Mouse (Mus musculus) heart, adult 18-20 months (tissue): ENCODE measurements around the gene Tbc1d16. TPM values are rescaled to one million over a fixed set of nuclear protein-coding genes. Genes with fewer than 3 reads are reported as not detected.
A peak's percentile ranks its signal among the peaks of the same experiment; 100 is the strongest.

Experiments
- DNase-seq, 2 experiments: peaks; one replicate each; pipeline ENCODE4 v3.0.0; 2021 to 2022; ENCODE audit warnings: mixed read lengths in 1 of 2
- total RNA-seq, 2 experiments: library from RNA; stranded (reverse); gene quantifications; 2 replicates each; pipeline ENCODE4 v1.2.3; 2021

Gene Tbc1d16
- total RNA-seq, 2 experiments from 2014 or later: 54.9 to 56.9 TPM

DNA sequence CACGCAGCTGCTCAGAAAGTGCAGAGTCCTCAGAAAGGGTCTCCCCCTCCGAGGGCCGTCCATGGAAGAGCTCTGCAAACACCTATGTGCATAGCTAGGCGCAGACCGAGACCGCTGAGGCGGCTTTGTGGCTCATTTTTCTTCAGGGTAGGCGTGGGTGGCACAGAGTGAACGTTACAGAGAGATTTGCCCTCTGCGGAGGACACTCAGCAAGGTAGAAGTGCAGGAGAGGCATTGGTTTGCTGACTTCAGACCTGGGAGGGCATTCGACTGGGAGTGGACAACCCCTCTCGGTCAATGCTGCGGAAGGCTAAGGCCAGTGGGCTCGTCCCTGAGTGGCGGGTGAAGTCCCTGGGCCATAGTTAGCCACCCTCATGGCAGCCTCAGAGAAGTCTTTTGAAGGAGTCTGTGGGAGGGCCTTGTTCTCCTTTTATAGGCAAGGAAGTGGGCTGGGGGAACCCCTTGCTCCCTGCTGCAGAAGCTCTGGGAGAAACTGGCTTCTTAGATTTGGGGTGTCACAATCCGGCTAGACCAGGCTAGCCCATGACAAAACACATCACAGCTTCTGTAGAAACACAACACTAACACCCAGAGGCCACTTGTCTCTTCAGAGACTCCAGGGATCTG is 84.8 kb downstream of the Tbc1d16 start:
- no peak for DNase-seq

DNA sequence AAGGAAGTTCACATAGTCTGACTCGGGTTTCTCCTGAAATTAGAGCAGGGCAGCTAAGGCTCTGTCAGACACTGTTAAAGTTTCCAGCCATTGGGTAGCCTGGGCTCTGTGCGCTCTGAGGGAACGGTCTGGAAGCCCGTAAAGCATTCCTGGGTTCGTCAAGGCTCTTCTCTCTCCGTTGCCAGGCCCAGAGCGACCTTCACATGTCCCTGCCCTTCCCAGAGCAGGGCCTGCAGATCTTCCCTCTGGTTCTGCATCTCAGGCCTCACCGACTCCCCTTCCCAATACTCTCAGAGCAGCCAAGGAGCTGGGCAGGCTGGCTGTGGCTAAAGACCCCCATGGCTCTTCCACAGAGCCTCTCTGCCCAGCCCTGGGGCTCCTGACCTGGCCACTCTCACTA is 85.7 kb downstream of the Tbc1d16 start:
- no peak for DNase-seq

DNA sequence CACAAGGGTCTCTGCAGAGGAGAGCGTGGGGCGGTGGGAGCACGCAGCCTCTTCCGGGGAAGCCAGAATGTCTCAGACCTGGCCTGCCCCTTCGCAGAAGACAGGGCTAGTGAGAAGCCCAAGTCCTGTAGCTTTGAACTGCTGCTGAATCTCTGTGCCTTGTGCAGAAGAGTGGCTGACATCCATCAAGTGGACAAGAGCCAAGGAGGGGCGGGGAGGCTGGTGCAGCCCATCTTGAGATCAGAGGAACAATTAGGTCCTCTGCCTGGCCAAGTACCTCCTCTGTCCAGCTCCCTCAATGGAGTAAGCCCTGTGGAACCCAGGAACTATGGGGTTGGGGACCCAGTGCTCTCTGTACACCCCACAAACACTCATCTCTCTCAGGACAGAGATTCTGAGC is 89.3 kb downstream of the Tbc1d16 start:
- no peak for DNase-seq

DNA sequence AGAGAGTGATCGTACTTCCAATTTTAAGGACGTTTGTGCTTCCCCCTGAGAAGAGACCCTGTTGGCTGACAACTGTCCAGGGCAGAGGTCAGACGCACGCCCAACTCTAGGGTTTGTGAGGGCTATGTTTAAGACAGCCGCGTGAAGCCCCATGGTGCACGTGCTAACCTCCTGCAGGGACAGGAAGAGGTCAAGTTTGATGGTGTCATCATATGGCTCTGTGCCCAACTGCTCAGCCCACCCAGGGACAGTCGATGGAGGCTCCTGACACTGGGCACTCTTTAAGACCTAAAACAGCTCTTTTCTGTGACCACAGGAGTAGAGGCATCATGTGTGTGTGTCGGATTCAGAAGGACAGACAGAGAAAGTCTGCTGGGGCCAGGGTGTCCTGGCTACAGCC is 90.1 kb downstream of the Tbc1d16 start:
- DNase-seq: no peak

DNA sequence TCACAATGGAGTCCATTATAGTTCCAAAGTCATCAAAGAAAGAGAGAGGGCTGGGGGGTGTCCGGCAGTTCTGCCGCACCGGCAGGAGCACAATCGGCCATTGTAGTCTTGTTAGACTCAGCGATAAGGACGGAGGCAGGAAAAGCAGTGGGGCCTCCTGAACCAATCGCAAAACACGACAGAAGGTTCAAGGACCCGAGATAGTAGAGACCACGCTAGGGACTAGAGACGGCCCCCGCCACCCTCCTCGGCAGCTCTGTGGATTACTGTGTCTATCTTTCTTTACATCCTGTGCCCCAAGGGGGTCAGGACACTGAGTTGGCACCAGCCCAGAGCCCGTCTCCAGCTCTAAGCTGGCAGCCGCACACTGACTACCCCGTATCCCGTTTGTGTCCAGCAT is 93.7 kb downstream of the Tbc1d16 start:
- peak in 1 of 2 experiments; percentile 14 for DNase-seq

DNA sequence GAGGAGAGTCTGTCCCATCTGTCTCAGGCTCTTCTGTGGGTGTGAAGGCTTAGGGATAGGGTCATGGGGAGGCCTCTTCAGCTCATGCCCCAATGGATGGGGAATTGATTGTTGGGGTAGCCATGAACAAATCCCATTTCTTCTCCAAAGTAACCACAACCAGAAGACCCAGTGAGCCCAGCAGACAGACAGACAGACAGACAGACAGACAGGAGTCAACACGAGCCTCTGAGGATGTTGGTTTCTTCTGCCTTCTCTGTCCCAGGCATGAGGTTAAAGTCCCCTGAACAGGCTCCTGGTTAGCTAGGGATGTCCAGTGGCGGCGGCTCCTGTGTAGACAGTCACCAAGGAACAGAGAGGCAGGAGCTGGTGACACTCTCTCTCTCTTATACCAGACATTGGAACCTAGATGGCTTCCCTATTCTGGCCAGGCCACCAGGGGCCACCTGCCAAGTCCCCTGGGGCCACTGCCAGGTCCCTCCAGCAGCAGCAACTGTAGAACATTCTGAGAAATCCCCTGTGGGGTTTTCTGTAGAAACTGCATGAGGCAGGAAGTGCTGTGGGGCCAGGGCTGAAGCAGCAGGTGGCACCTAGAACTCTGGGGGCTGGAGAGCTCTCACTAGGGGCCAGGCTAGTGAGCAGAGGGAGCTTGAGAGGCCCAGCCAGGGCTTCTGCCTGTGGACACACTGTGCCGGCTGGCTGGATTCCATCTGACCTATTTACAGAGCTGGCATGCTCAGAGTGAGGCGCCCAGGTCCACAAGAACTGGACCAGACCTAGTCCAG is 94.7 kb downstream of the Tbc1d16 start:
- peak; percentile 78 to 82 for DNase-seq

DNA sequence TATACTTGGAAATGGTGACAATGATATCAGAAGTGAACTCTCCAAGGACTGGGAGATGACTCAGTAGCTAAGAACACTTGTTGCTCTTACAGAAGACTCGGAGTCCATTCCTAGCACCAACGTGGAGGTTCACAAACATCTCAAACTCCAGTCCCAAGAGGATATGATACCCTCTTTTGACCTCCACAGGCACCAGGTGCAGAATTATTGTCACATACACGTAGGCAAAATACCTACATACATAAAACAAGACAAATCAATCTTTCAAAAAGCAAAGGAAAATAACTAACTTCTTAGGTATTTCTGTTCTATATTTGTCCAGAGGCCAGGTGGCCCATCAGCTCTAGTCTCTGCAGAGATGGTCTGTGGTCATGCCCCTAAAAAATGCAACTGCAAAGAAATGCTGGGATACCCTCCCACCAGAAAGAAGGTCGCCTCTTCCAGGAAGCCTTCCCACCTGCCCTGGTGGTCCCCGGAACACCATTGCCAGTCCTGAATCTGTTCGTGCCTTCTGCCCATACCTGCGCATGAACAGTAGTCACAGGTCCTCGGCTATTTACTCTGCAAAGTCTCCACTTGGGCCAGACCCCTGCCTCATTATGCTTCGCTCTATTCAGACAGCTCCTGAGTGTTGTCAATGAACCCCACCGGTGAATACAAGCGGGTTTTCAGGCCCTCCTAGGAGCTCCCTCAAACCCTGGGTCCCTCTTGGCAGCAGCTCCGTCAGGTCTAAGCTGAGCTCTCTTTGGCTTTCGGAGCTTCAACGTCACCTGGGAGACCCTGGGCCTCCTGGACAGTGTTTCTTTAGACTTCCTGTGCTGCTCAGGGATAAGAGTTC is 95.9 kb downstream of the Tbc1d16 start:
- DNase-seq: no peak

DNA sequence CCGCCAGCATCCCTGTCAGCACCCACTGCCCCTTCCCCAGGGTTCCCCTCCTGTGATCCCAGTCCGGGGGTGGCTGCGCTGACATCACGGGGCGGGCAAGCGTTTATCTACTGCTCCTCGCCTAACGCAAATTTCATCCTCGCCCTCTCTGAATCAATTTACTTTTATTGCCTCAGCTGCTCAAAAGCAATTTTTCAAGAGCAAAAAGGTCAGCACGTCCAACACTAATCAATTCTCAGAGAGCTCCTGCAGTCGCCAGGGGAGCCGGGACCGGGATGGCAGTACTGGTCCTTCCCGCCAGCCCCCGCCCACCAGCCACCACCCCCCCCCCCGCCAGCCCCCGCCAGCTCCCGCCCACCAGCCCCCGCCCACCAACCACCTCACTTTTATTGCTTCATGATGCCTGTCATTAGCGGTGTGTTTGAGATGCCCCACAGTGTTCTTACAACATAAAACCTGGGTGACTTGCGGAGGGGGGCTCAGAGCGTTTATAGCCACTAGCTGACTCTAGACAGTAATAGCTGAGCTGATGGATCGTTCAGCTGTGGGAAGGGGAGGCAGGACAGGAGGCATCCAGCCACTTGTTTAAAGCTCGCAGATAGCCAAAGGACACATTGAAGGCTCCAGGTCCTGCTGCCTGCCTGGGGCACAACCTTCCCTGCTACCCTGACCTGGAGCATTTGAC is 98.1 kb downstream of the Tbc1d16 start:
- no peak for DNase-seq

DNA sequence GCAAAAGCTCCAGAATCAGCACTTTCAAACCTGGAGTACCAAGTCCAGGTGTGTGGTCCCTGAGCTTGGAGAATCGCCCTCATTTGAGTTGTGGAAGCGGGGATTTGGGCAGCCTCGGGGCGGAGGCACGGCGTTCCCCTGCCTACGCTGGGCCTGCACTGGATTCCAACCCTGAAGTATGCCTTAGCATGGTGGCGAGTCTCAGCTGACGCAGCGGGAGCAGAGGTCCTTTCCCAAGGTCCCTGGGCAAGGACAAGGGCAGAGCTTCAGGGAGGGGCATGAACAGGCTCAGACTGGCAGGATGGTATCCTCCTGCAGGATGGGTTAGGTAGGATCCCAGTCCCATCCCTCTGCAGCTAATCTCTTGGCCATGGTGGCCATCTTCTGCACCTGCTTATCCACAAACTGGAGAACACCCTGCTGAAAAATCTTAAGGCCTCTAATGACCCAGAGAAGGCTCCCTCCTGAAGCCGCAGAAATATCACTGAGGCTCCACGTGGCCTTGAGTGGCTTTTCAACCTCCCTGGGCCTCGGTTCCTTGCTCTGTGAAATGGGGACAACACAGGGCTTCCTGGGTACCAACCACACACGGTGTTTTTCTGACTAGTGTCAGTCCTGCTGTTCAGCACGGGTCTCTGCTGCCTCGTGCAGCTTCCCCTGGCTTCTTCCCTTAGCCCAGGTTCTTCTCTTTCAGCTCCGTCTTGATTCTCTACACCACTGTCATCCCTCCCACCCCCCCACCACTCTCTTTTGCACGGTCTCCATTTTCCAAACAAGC is 98.8 kb downstream of the Tbc1d16 start:
- no peak for DNase-seq

DNA sequence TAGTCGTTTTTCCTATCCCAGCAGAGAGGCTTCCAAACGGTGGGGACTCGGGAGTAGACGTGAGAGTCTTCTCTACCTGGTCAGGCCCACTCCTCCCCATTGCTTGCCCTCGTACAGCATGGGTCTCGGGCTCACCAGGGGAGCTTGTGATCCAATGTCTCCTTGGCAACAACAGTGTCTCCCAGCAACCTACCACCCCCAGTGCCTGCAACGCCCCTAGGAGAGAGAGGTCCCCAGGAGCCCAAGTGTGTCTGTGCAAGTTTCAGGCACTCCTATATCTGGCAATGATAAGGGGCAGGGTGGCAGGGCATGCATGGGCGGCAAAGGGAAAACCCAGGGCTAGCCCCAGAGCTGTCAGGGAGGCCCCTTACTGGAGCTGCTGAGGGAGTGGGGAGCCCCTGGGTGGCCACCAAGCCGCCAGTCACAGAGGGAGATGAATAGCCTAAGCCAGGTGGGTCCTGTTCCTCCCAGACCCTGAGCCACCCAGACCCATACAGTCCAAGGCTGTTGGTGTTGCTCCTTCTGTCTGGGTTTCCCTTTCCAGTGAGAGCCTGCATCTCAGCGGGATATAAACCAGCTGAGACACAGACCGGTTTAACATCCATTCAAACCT is 99.5 kb downstream of the Tbc1d16 start:
- DNase-seq: no peak

DNA sequence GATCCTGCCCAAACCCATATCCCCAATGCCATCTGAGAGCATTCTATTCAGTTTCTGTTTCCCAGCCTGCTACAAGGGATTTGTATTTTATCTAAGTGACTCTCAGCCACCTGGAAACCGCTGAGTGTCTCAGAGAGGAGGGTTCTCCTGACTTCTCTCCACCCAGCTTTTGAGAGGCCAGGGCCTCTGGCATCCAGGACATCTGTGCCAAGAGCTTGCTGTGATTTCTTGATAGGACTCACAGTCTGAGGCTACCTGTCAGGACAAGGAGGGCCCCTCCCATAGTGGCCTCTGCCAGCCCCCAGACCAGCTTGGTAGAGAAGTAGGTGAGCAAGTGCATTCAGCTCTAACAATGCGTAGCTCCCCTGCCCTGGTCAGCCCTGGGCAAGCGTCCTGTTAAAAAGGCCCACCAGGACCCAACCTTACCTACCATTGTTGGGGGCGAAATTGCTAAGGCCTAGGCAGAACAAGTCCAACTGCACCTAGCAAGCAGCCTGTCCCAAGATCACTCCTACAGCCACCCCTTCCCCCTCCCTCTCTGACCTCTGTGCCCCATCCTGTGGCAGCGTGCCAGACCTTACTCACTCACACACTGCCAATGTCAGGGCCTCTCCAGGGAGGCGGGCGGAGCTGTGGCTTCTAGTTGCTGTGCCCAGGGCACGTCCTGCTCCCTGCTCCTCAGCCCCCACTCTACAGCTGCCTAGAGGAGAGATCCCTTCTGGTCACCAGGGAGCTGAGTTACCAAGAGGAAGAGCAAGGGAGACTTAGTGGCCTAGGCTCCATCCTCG is 100.4 kb downstream of the Tbc1d16 start:
- DNase-seq: peak; percentile 74 to 83

DNA sequence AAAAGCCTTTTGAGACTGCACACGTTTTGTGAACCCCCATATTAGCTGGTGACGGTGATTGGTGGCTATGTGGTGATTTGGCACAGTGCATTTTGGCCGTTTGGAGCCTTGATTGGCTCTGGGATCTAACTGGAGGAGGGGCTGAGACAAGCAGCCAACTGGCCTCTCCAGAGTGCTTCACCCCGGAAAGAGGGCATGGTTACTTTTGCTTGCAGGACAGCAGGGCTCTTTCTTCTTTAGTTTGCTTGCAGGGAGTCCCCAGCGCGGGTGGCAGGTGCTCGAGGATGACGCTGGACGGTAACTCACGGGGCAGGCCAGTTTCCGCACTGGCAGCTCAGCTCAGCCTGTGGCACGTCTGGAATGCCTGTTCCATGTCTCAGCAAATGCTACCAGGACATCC is 101.2 kb downstream of the Tbc1d16 start:
- DNase-seq: no peak

DNA sequence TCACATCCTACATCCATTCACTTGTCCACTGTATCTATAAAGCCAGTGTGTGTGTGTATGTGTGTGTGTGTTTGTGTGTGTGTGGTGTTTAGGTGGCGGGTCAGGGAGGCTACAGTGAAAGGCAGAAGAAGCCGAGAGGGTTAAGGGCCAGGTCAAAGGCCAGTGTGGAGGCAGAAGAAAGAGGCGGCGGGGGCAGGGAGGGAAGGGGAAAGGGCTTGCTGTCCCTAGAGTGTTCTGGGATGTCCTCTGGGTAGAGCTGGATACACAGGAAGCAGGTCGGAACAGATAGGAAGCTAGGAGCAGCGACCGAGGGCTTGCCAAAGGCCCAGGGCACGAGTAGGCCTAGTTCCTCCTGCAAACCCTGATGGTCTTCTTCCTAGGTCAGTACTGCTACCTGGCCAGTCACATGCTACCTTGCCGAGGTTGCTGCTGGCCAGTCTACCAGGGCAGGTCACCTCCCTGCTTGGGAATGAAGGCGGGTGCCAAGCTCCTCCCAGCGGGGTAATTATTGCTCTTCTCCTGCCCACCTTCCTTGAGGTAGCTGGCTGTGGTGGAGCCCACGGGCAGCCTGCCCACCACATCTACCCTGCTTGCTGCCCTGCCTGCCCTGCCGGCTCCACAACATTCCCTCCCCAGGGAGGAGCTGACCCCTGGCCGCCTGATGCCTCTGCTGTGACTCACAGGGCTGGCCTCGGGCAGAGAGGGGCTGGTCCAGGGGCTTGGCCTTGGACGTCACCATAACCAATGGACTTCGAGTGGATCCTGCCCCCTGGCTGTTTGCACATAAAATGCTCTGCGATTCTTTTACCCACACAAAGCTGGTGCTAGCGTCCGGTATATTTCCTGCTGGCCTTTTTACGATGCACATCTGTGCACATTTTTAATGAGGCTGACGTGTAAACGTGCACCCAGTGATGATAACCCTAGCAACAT is 102.1 kb downstream of the Tbc1d16 start:
- DNase-seq: peak; percentile 91 to 93

DNA sequence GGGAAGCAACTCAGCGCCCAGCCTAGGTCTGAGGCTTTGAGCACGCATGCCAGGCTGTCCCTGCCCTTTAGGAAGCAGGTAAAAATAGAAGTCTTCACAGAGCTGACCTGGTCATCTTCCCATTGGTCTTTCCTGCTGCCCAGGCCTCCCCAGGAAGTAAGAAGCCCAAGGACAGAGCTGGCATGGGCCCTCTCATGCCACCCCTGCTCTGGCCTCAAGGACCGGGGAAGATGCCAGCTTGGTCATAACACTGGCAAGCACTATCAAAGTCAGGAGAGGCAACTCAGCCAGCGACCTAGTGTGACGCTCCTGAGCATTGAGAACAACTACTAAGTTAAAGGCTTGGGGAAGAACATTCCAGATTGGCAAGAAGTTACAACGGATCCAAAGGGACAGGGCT is 103.8 kb downstream of the Tbc1d16 start:
- peak; percentile 80 to 87 for DNase-seq

DNA sequence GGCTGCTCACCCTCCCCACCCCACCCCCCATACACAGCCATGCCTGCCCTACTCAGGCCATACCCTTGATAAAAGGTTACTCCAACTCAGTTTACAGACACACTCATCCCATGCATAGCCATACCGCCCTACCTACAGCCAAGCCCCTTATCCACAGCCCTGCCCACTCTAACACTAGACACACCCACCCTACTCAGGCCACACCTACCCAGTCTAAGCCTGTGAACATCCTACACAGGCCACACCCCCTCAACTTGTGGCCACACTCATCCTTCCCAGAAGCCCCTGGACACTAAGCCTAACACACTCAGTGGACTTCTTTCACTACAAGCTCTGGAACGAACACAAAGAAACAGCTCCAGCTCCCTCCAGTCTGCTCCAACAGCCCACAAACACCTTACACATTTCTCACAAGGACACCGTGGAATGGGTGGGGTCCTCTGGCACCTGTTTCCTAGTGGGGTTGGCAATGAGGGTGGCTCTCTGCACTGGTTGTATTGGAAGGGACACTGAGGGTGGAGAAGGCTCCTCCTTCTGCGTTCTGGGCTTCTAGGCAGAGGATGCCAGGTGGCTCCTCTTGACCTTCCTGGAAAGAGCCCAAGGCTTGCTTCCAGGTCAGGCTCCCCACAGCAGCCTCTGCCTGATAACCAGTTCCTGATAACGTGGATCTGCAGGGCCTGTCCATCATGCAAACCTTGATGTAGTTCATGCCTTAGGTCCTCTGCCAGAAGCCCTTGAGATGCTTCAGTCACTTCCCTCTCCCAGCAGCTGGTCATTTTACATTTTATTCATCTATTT is 104.6 kb downstream of the Tbc1d16 start:
- DNase-seq: peak in 1 of 2 experiments; percentile 42

DNA sequence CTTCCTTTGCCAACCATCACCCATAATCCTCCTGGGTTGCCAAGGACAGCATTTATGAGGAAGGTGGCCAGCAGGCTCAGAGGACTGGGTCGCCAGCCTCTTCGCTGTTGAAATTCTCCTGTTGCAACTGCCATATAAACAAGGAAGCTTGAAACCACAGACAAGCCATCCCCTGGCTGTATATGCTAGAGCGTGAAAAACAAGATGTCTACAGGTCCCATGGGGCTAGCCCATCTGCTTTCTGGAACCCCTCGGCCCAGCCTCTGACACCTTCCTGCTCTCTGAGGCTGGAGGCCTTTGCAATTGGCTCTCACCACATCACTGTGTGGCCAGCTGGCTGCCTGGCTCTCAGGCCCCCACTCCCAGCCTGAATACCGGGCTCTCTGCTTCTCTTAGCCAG is 105.9 kb downstream of the Tbc1d16 start:
- no peak for DNase-seq

DNA sequence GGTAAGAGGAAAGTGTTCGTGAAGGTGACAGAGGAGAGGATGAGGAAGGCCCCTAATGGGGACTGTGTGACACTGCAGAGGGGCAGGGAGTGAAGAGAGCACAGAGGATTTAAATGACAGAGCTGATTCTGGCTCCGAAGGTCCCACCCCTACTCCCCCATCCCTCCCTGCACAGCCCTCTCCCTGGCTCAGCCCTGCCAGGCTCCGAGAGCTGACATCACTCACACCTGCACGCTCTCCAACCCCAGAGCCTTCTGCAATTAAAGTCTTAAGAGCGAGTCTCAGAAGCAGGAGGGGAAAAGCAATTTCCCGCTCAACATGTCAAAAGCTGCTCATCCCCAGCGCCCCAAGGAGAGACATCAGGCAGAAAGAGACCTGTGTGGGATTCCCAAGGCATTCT is 109.4 kb downstream of the Tbc1d16 start:
- DNase-seq: no peak

DNA sequence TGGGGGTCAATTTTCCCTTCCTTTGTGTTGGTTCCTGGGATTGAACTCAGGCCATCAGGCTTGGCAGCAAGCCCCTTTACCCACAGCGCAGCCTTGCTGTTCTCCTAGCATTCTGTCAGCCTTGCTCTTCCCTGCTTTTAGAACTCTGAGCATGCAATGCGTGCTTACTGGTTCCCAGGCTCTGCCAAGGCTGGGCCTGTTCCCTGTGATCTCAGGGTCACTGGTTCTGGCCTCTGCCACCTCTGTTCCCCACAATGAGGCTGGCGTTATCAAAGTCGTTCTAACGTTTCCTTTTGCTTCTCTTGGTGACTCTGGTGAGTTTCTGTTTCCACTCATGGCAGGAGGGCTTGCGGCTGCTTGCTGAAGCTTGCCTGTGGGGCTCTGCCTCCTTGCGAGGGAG is 110.4 kb downstream of the Tbc1d16 start:
- DNase-seq: no peak
